Mouse (Mus musculus) forebrain, embryonic 10.5 days (tissue): ENCODE measurements around the gene Rpa1. TPM values are rescaled to one million over a fixed set of nuclear protein-coding genes. Genes with fewer than 3 reads are reported as not detected.

Experiments used
- DNase-seq: peaks from one replicate; pipeline ENCODE4 v3.0.0-alpha.2; 2017; ENCODE audit warnings: low spot score; ENCODE audit errors: extremely low spot score
- H3K27ac ChIP-seq: fragments of 300-500 bp; sonication (generic); 2 replicates; pipeline ENCODE4 v1.5.1; 2016; ENCODE audit warnings: mild to moderate bottlenecking
- H3K27me3 ChIP-seq: fragments of 300-500 bp; sonication (generic); 2 replicates; pipeline ENCODE4 v1.6.1; 2016; ENCODE audit warnings: mild to moderate bottlenecking; ENCODE audit not compliant: poor library complexity, severe bottlenecking
- H3K36me3 ChIP-seq: fragments of 300-500 bp; sonication (generic); replicated peaks from 2 replicates; pipeline ENCODE4 v1.6.1; 2016; ENCODE audit warnings: mild to moderate bottlenecking, moderate library complexity
- H3K4me1 ChIP-seq: fragments of 300-500 bp; sonication (generic); 2 replicates; pipeline ENCODE4 v1.6.1; 2016
- H3K4me3 ChIP-seq: fragments of 300-500 bp; sonication (generic); 2 replicates; pipeline ENCODE4 v1.5.1; 2016; ENCODE audit warnings: mild to moderate bottlenecking, moderate library complexity
- H3K9me3 ChIP-seq: fragments of 300-500 bp; sonication (generic); 2 replicates; pipeline ENCODE4 v1.6.1; 2016; ENCODE audit warnings: mild to moderate bottlenecking, moderate library complexity
- WGBS: fragments of 180-500 bp; shearing (Covaris S2); methylation state at CpG from one replicate; pipeline ENCODE4 v1.1.7; 2016; 5-methylcytosine and 5-hydroxymethylcytosine counted together
- polyA plus RNA-seq: library from polyadenylated mRNA; unstranded; fragments of >200 nt; fragmentation: Nextera tagmentation; extraction: Ambion mirVana; gene quantifications from 2 replicates; pipeline ENCODE4 v1.2.1, GENCODE M21; 2016

Rpa1 gene
- polyA plus RNA-seq, 1 experiment from 2014 or later = 194 TPM

- H3K27me3 ChIP-seq = no peaks in the 10 kb centered on the region
- H3K4me1 ChIP-seq = peaks cover 28% of the 10 kb centered on the region
- peaks cover 58% of the 10 kb centered on the region for H3K36me3 ChIP-seq
- H3K27ac ChIP-seq = no peak overlapping the region
- DNase-seq = no peak
- 91% methylated on average over 2 of the region's 2 CpGs for WGBS
- no peaks in the 10 kb centered on the region for H3K9me3 ChIP-seq
- H3K4me3 ChIP-seq = no peak overlapping the region
These were observed 4.0 kb downstream of the Rpa1 start for GRCm38 (mm10) chr11:75344163-75344562.

GRCm38 (mm10) chr11:75343096-75343495 is 5.0 kb downstream of the Rpa1 start:
- no peak overlapping the region for H3K27ac ChIP-seq
- no peaks in the 10 kb centered on the region for H3K9me3 ChIP-seq
- H3K36me3 ChIP-seq = peaks cover 68% of the 10 kb centered on the region
- H3K4me3 ChIP-seq = no peak overlapping the region
- H3K4me1 ChIP-seq = peaks cover 19% of the 10 kb centered on the region
- H3K27me3 ChIP-seq = no peaks in the 10 kb centered on the region
- 97% methylated on average over 2 of the region's 2 CpGs for WGBS
- DNase-seq = no peak

GRCm38 (mm10) chr11:75340698-75341345 is 7.3 kb downstream of the Rpa1 start:
- no peaks in the 10 kb centered on the region for H3K9me3 ChIP-seq
- H3K27me3 ChIP-seq = no peaks in the 10 kb centered on the region
- no peak overlapping the region for H3K27ac ChIP-seq
- WGBS = 90% methylated on average over 12 of the region's 12 CpGs
- H3K4me3 ChIP-seq = no peak overlapping the region
- H3K36me3 ChIP-seq = peaks cover 89% of the 10 kb centered on the region
- no peak for DNase-seq
- H3K4me1 ChIP-seq = 0 out of 2 replicates have a peak, but pooled peaks cover 4% of the 10 kb centered on the region

- H3K36me3 ChIP-seq = peaks cover 89% of the 10 kb centered on the region
- H3K4me3 ChIP-seq = no peak overlapping the region
- no peak overlapping the region for H3K27ac ChIP-seq
- 0 out of 2 replicates have a peak, but pooled peaks cover 4% of the 10 kb centered on the region for H3K4me1 ChIP-seq
- no peaks in the 10 kb centered on the region for H3K9me3 ChIP-seq
- no peak for DNase-seq
- no peaks in the 10 kb centered on the region for H3K27me3 ChIP-seq
- WGBS = 95% methylated on average over 14 of the region's 14 CpGs
These were observed 8.0 kb downstream of the Rpa1 start for GRCm38 (mm10) chr11:75340076-75340475.

GRCm38 (mm10) chr11:75337246-75337645 is 10.9 kb downstream of the Rpa1 start:
- Histone ChIP-seq H3K4me3 (no peak overlapping the region), H3K27me3 (no peaks in the 10 kb centered on the region), H3K36me3 (peaks cover 93% of the 10 kb centered on the region), H3K27ac (no peak overlapping the region), H3K9me3 (no peaks in the 10 kb centered on the region), H3K4me1 (no peaks in the 10 kb centered on the region)
- 96% methylated on average over 7 of the region's 7 CpGs for WGBS
- DNase-seq = no peak

GRCm38 (mm10) chr11:75336676-75337075 is 11.4 kb downstream of the Rpa1 start:
- 90% methylated on average over 8 of the region's 8 CpGs for WGBS
- Histone ChIP-seq H3K4me1 (no peaks in the 10 kb centered on the region), H3K9me3 (no peaks in the 10 kb centered on the region), H3K27me3 (no peaks in the 10 kb centered on the region), H3K27ac (no peak overlapping the region), H3K4me3 (no peak overlapping the region), H3K36me3 (peaks cover 94% of the 10 kb centered on the region)
- no peak for DNase-seq

- peaks cover 87% of the 10 kb centered on the region for H3K36me3 ChIP-seq
- no peak for DNase-seq
- 92% methylated on average over 7 of the region's 7 CpGs for WGBS
- 0 out of 2 replicates have a peak, but pooled peaks cover 4% of the 10 kb centered on the region for H3K4me1 ChIP-seq
- H3K27me3 ChIP-seq = no peaks in the 10 kb centered on the region
- H3K27ac ChIP-seq = no peak overlapping the region
- H3K9me3 ChIP-seq = no peaks in the 10 kb centered on the region
- no peak overlapping the region for H3K4me3 ChIP-seq
These were observed 22.2 kb downstream of the Rpa1 start for GRCm38 (mm10) chr11:75325969-75326311.

GRCm38 (mm10) chr11:75325116-75325968 is 22.8 kb downstream of the Rpa1 start:
- H3K36me3 ChIP-seq = peaks cover 85% of the 10 kb centered on the region
- 0 out of 2 replicates have a peak, but pooled peaks cover 4% of the 10 kb centered on the region for H3K4me1 ChIP-seq
- H3K9me3 ChIP-seq = no peaks in the 10 kb centered on the region
- H3K27ac ChIP-seq = no peak overlapping the region
- H3K4me3 ChIP-seq = no peak overlapping the region
- WGBS = 92% methylated on average over 16 of the region's 16 CpGs
- no peak for DNase-seq
- H3K27me3 ChIP-seq = no peaks in the 10 kb centered on the region

GRCm38 (mm10) chr11:75324433-75324832 is 23.7 kb downstream of the Rpa1 start:
- no peaks in the 10 kb centered on the region for H3K9me3 ChIP-seq
- no peak overlapping the region for H3K4me3 ChIP-seq
- DNase-seq = no peak
- no peaks in the 10 kb centered on the region for H3K27me3 ChIP-seq
- H3K36me3 ChIP-seq = peaks cover 76% of the 10 kb centered on the region
- WGBS = 97% methylated on average over 2 of the region's 2 CpGs
- no peak overlapping the region for H3K27ac ChIP-seq
- H3K4me1 ChIP-seq = peaks cover 7% of the 10 kb centered on the region; the same call in 1 of the 2 replicates

GRCm38 (mm10) chr11:75323326-75323737 is 24.8 kb downstream of the Rpa1 start:
- peaks cover 71% of the 10 kb centered on the region for H3K36me3 ChIP-seq
- H3K4me1 ChIP-seq = peaks cover 6% of the 10 kb centered on the region; the same call in 1 of the 2 replicates

GRCm38 (mm10) chr11:75319246-75319645 is 28.9 kb downstream of the Rpa1 start:
- H3K27me3 ChIP-seq = no peaks in the 10 kb centered on the region
- DNase-seq = no peak
- WGBS = 83% methylated on average over 5 of the region's 5 CpGs
- H3K4me3 ChIP-seq = no peak overlapping the region
- H3K36me3 ChIP-seq = peaks cover 71% of the 10 kb centered on the region
- H3K9me3 ChIP-seq = no peaks in the 10 kb centered on the region
- H3K27ac ChIP-seq = no peak overlapping the region
- peaks cover 6% of the 10 kb centered on the region; the same call in 1 of the 2 replicates for H3K4me1 ChIP-seq

More at GRCm38 (mm10) chr11:75323326-75323737, 24.8 kb downstream of the Rpa1 start:
- Histone ChIP-seq H3K4me3 (no peak overlapping the region), H3K9me3 (no peaks in the 10 kb centered on the region), H3K27me3 (no peaks in the 10 kb centered on the region), H3K27ac (no peak overlapping the region)
- WGBS = 86% methylated on average over 8 of the region's 8 CpGs
- DNase-seq = no peak

GRCm38 (mm10) chr11:75318351-75319221 is 29.5 kb downstream of the Rpa1 start:
- Histone ChIP-seq H3K27me3 (no peaks in the 10 kb centered on the region), H3K27ac (no peak overlapping the region), H3K4me1 (peaks cover 6% of the 10 kb centered on the region; the same call in 1 of the 2 replicates), H3K36me3 (peaks cover 72% of the 10 kb centered on the region), H3K9me3 (no peaks in the 10 kb centered on the region), H3K4me3 (no peak overlapping the region)
- 85% methylated on average over 14 of the region's 14 CpGs for WGBS
- DNase-seq = no peak
